Mouse (Mus musculus) midbrain, embryonic 12.5 days (tissue): ENCODE measurements around the gene Cela3a. TPM values are rescaled to one million over a fixed set of nuclear protein-coding genes. Genes with fewer than 3 reads are reported as not detected.

Source experiments
- ATAC-seq: fragments of 200-750 bp; cut with Nextera tagmentation; 2 replicates; pipeline ENCODE4 v1.8.0; 2017; ENCODE audit warnings: low read depth, moderate TSS enrichment, moderate library complexity; ENCODE audit not compliant: low FRiP score
- H3K27ac ChIP-seq: fragments of 300-500 bp; sonication (generic); replicated peaks from 2 replicates; pipeline ENCODE4 v1.5.1; 2016; ENCODE audit warnings: mild to moderate bottlenecking
- H3K27me3 ChIP-seq: fragments of 300-500 bp; sonication (generic); 2 replicates; pipeline ENCODE4 v1.6.1; 2016; ENCODE audit warnings: mild to moderate bottlenecking
- H3K36me3 ChIP-seq: fragments of 300-500 bp; sonication (generic); 2 replicates; pipeline ENCODE4 v1.6.1; 2016
- H3K4me1 ChIP-seq: fragments of 300-500 bp; sonication (generic); 2 replicates; pipeline ENCODE4 v1.6.1; 2016
- H3K4me2 ChIP-seq: fragments of 300-500 bp; sonication (generic); replicated peaks from 2 replicates; pipeline ENCODE4 v1.6.1; 2016; ENCODE audit warnings: mild to moderate bottlenecking, moderate library complexity
- H3K4me3 ChIP-seq: fragments of 300-500 bp; sonication (generic); 2 replicates; pipeline ENCODE4 v1.5.1; 2016; ENCODE audit warnings: mild to moderate bottlenecking
- H3K9ac ChIP-seq: fragments of 300-500 bp; sonication (generic); replicated peaks from 2 replicates; pipeline ENCODE4 v1.6.1; 2016; ENCODE audit warnings: mild to moderate bottlenecking, moderate library complexity
- H3K9me3 ChIP-seq: fragments of 300-500 bp; sonication (generic); 2 replicates; pipeline ENCODE4 v1.6.1; 2016; ENCODE audit warnings: mild to moderate bottlenecking
- WGBS: fragments of 180-500 bp; shearing (Covaris S2); methylation state at CpG from one replicate; pipeline ENCODE4 v1.1.7; 2016; 5-methylcytosine and 5-hydroxymethylcytosine counted together
- polyA plus RNA-seq: library from polyadenylated mRNA; unstranded; fragments of >200 nt; fragmentation: Nextera tagmentation; extraction: Ambion mirVana; gene quantifications from 2 replicates; pipeline ENCODE4 v1.2.1, GENCODE M21; 2016

The Cela3a gene
- polyA plus RNA-seq, 1 experiment from 2014 or later, result not detected

DNA sequence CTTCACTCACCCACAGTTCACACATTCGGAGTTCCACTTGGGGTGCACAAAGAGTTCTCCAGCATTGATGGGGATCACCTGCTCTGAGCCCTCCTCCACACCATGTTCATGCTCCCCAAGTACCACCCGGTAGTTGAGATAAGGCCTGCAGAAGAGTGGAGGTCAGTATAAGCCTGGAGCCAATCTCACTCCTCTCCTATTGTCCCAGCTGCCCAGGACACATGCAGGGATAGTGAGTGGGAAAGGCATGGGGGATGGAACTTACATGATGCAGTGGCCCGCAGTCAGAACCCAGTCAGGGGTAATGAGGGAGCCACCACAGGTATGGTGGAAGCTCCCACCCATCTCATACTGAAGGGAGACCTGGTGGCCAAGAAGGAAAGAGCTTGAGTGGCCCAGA is 4.0 kb downstream of the Cela3a start:
- Histone ChIP-seq H3K9me3 (no peaks in the 10 kb centered on the region), H3K27ac (no peak overlapping the region), H3K36me3 (no peaks in the 10 kb centered on the region), H3K4me1 (no peaks in the 10 kb centered on the region), H3K27me3 (peaks cover 3% of the 10 kb centered on the region; the same call in 1 of the 2 replicates), H3K4me3 (no peak overlapping the region), H3K9ac (no peak overlapping the region), H3K4me2 (no peak overlapping the region)
- 89% methylated on average over 3 of the region's 3 CpGs for WGBS
- no peak for ATAC-seq

DNA sequence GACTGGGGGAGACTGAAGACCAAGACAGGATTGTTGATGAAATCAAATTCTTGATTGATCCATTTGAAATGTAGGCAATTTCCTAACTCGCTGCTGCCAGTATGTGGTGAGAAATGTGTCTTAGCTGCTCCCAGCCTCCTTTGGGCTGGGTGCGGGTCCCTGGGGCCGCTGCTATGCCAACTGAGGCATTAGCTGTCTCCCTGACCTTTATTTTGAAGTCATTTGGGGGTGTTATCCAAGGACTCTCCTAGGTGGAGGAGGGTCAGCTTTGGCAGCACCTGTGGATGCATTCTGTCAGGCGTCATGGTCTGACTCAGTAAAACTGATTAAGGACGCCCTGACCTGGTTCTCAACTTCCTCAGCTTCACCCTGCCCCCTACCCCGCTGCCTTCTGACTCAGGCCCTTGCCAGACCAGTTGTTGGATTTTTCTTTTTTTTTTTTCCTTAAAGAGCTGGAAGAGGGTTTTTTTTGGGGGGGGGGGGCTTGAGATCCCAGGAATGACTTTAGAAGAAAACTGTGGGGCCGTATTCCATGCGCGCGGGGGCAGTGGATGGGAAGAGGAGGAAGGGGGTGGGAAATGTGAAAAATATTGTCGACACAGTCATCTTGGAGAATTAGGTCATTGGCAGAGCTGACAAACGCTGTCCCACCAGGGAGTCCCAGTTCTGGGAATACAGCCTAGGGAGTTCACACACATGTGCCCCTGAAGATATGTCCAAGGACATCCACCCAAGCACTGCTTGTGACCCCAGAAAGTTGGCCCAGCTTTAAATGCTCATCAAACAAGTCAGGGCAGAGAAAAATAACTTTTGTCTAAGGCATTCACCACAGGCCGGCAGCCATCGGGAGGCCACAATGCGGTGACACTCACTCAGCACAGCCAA is 12.7 kb downstream of the Cela3a start:
- H3K27me3 ChIP-seq, result no peaks in the 10 kb centered on the region
- H3K4me3 ChIP-seq, result no peak overlapping the region
- no peak overlapping the region for H3K9ac ChIP-seq
- H3K4me1 ChIP-seq, result no peaks in the 10 kb centered on the region
- no peak for ATAC-seq
- H3K9me3 ChIP-seq, result no peaks in the 10 kb centered on the region
- no peak overlapping the region for H3K27ac ChIP-seq
- no peaks in the 10 kb centered on the region for H3K36me3 ChIP-seq
- WGBS, result 76% methylated on average over 15 of the region's 15 CpGs
- H3K4me2 ChIP-seq, result no peak overlapping the region

DNA sequence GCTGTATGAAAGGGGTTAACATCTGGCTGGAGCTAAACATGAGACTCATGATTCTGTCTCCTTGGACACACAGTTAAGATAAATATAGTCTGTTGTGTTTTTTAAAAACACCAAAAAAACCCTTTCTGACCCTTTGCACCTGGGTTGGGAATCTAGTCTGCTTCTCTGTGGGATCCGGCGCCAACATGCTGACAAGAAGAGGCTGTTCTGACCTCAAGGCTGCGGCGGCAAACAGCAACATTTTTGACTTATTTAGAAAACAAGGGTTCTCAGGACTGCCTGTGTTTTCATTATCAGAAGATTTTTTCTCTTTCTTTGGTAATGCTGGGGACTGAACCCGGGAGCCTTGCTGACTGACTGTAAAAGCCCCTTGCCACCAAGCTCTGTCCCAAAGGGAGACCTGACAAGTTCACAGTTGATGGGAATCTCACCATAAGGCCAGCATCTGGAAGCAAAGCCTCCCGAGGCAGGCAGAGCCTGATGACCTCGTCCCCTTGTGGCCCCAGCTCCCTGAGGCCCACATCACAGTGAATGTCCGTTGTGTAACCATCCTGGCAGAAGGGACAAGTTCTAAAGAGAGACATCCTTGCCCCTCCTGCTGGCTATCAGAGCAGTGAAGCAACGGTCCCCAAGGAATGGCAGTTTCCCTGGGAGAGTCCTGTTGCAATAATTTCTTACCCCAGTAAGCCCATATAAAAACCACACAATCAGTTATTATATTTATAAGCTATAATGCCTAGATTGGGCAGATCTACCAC is 16.0 kb downstream of the Cela3a start:
- WGBS, result 71% methylated on average over 9 of the region's 9 CpGs
- H3K4me1 ChIP-seq, result 0 out of 2 replicates have a peak, but pooled peaks cover 9% of the 10 kb centered on the region
- no peak overlapping the region for H3K9ac ChIP-seq
- no peak overlapping the region for H3K4me3 ChIP-seq
- ATAC-seq, result no peak
- no peaks in the 10 kb centered on the region for H3K27me3 ChIP-seq
- no peak overlapping the region for H3K27ac ChIP-seq
- no peaks in the 10 kb centered on the region for H3K9me3 ChIP-seq
- no peak overlapping the region for H3K4me2 ChIP-seq
- no peaks in the 10 kb centered on the region for H3K36me3 ChIP-seq

DNA sequence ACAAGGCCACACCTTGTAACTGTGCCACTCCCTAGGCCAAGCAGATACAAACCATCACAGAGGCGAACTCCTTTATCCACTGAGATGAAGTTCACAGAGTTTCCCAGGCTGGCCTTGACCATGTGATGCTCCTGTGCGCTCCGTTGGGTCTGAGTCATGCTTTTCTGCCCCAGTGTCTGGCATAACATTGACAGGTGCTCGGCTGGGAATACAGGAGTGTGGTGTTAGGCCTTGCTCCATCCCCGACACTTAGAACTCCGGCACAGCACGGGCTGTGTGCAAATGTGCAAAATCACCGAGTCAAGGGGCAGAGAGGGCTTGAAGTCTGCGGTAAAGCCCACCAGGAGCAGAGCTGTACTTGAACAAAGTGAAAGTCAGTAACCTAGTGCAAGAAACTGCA is 16.7 kb downstream of the Cela3a start:
- Histone ChIP-seq H3K4me2 (no peak overlapping the region), H3K27me3 (no peaks in the 10 kb centered on the region), H3K9ac (no peak overlapping the region), H3K9me3 (no peaks in the 10 kb centered on the region), H3K27ac (no peak overlapping the region), H3K4me3 (no peak overlapping the region), H3K4me1 (0 out of 2 replicates have a peak, but pooled peaks cover 9% of the 10 kb centered on the region), H3K36me3 (no peaks in the 10 kb centered on the region)
- WGBS, result 88% methylated on average over 9 of the region's 9 CpGs
- ATAC-seq, result no peak

DNA sequence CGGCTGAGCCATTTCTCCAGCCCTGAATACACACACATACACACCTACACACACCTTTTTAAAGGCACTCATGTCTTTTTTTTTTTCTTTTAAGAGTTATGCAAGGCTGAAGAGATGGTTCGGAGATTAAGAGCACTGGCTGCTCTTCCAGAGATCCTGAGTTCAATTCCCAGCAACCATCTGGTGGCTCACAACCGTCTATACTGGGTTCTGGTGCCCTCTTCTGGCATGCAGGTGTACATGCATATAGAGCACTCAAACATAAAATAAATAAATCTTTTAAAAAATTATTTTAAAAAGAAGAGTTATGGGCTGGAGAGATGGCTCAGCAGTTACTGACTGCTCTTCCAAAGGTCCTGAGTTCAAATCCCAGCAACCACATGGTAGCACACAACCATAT is 18.3 kb downstream of the Cela3a start:
- Histone ChIP-seq H3K27ac (no peak overlapping the region), H3K4me2 (no peak overlapping the region), H3K36me3 (no peaks in the 10 kb centered on the region), H3K27me3 (no peaks in the 10 kb centered on the region), H3K9ac (no peak overlapping the region), H3K9me3 (no peaks in the 10 kb centered on the region), H3K4me3 (no peak overlapping the region), H3K4me1 (peaks cover 16% of the 10 kb centered on the region)
- no peak for ATAC-seq
- 94% methylated on average over 3 of the region's 3 CpGs for WGBS

DNA sequence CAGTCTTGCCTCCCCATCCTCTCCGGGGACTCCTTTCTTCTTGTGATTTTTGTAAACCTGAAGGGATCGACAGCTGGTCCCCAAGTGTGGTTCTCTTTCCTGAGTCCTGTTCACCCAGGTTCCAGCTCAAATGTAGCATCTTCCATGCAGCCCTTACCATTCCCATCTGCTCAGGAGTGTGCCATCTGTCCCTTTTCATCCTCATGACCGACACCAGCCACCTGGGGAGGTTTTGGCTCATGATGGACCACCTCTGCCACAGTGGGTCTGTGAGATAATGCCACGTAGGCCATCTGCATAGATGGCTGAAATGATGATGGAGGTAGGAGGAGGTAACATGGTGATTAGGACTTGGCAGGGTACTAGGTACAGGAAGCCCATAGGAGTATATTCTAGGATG is 19.4 kb downstream of the Cela3a start:
- no peak overlapping the region for H3K9ac ChIP-seq
- no peaks in the 10 kb centered on the region for H3K27me3 ChIP-seq
- no peak overlapping the region for H3K4me2 ChIP-seq
- 91% methylated on average over 4 of the region's 4 CpGs for WGBS
- no peaks in the 10 kb centered on the region for H3K36me3 ChIP-seq
- peaks cover 16% of the 10 kb centered on the region for H3K4me1 ChIP-seq
- H3K9me3 ChIP-seq, result no peaks in the 10 kb centered on the region
- H3K4me3 ChIP-seq, result no peak overlapping the region
- H3K27ac ChIP-seq, result no peak overlapping the region
- ATAC-seq, result no peak

DNA sequence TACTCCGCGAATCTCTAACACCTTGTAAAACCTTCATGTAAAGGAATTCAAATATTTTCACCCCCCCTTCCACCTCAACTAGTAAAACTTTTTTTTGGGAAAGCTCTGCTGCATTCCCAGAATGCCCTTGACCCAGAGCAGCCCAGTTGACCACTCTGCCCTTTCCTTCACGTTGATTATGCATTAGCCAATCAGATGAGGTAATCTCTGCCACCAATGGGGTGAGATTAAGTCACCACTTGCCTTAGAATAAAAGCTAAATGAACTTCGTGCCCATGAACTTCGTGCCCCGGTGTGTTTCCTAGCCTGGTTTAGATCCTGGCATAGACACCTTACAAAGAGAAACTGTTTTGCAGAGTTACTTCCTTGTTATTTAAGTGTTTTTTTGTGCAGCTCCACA is 20.6 kb downstream of the Cela3a start:
- ATAC-seq, result no peak
- 48% methylated on average over 6 of the region's 6 CpGs for WGBS
- H3K9me3 ChIP-seq, result no peaks in the 10 kb centered on the region
- no peaks in the 10 kb centered on the region for H3K27me3 ChIP-seq
- H3K27ac ChIP-seq, result no peak overlapping the region
- no peaks in the 10 kb centered on the region for H3K36me3 ChIP-seq
- peak overlapping the region; percentile 77 for H3K4me2 ChIP-seq
- H3K4me1 ChIP-seq, result peaks cover 16% of the 10 kb centered on the region
- H3K4me3 ChIP-seq, result peak overlapping the region; percentile 77
- H3K9ac ChIP-seq, result peak overlapping the region; percentile 84; the same call in 1 of the 2 replicates

DNA sequence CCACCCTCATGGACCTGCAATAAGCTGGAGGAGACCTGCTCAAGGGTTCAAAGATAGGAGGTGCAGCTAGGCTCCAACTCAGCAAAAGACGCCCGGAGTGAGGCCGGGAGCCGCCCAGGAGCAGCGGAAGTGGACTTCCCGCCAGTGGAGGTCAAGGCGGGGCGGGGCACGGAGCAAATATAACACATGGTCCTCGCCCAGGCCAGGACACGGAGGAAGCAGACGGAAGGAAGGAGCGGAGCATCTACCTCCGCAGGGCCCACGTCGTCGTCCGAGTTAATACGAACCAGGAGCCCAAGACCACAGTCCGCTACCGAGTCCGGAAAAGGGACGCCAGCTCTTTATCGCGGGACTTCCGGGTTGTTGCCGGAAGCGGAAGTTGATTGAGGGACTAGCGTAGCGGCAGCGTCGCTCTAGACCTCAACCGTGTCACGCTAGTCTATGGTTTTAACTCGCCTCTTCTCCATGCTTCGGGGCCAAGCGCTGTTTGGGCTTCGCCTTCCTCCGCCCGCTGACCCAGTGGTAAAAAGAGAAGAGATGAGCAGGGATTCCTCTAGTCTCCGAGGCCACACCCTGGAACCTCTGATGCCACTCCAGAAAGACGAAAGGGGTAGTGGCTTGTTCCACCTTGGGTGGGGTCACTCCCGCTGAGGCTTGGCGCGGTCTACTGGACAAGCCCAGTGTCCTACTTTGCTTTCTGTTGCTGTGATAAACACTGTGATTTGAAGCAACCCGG is 21.4 kb downstream of the Cela3a start:
- under 1% methylated on average over 46 of the region's 46 CpGs for WGBS
- Histone ChIP-seq H3K27me3 (no peaks in the 10 kb centered on the region), H3K9me3 (no peaks in the 10 kb centered on the region), H3K4me2 (peak overlapping the region; percentile 77), H3K36me3 (no peaks in the 10 kb centered on the region), H3K4me1 (peaks cover 16% of the 10 kb centered on the region), H3K27ac (peak overlapping the region; percentile 84), H3K4me3 (peak overlapping the region; percentile 77), H3K9ac (peak overlapping the region; percentile 84)
- peak; percentile 91 for ATAC-seq

DNA sequence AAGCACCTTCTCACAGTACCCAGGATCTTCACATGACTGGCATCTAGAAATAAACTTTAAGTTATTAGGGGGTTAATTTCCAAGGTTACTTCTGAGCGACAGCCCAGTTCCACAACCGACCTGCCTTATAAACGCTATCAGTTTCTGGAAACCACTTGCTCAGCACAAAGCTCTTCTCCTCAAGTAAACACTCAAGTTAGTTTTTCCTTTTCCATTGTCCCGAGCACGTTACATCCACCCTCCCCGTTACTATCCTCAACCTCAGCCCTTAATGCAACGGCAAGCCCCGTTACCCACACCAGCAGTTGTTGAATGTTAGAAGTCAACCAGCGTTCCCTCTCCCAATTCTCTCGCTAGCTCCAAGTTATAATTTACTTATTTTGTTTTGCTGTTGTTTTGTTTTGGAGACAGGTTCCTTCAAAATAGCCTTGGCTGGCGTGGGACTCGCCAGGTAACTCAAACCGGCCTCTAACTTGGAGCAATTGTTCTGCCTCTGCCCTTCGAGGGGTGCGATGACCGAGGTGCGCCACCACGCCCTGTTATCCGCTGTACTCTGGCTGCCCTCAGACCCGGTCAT is 22.0 kb downstream of the Cela3a start:
- peak overlapping the region; percentile 77 for H3K4me3 ChIP-seq
- WGBS, result under 1% methylated on average over 20 of the region's 20 CpGs
- ATAC-seq, result no peak; the same call in 1 of the 2 replicates

DNA sequence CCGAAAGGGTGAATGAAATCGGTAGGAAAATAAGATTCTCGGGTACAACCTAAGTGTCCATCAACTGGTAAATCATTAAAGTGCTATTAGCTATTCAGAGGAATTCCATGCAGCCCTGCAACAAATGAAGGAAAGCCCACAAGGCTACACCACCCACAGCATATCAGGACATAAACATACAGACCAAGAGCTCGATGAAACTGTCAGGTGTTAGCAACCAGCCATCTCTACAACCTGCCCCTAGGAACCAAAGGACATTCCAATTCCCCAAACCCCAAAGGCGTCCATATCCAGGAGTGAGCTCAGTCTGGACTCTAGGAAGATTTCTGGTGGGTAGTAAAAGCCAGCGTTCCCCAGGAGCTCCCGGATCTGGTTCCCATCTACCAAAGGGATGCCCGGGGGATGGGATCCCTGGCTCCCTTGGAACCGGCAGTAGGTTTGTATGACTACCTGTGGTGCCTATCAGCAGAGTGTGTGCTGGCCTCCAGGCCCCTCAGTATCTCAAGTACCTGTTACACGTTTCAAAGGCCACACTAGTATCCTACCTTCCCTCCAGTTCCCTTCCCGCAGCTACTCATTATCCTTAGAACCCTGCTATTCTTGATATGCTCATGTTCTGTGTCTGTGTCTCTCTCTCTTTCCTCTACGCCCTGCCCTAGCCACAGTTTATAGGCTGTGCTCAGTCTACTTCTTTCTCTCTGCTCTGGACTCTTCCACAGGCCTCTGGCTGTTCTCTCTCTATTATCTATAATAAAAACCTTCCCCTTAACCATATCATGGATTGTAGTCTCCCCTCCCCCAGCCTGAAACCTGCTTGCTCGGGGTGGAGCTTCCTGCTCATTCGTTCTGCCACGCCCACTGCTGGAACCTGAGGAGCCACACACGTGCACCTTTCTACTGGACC is 28.6 kb downstream of the Cela3a start:
- Histone ChIP-seq H3K9ac (no peak overlapping the region), H3K4me3 (no peak overlapping the region), H3K4me1 (no peaks in the 10 kb centered on the region), H3K27me3 (no peaks in the 10 kb centered on the region), H3K9me3 (no peaks in the 10 kb centered on the region), H3K27ac (no peak overlapping the region), H3K4me2 (no peak overlapping the region), H3K36me3 (no peaks in the 10 kb centered on the region)
- 35% methylated on average over 15 of the region's 16 CpGs for WGBS
- no peak for ATAC-seq

More for the DNA sequence above, 22.0 kb downstream of the Cela3a start:
- Histone ChIP-seq H3K4me2 (peak overlapping the region; percentile 77), H3K9me3 (no peaks in the 10 kb centered on the region), H3K36me3 (no peaks in the 10 kb centered on the region), H3K4me1 (peaks cover 16% of the 10 kb centered on the region), H3K27me3 (no peaks in the 10 kb centered on the region), H3K27ac (peak overlapping the region; percentile 84), H3K9ac (peak overlapping the region; percentile 84)
